Mouse (Mus musculus) fibroblast of lung, adult 2 months (primary cell): Measurements from ENCODE around the gene Six3.

Experiments used
- DNase-seq: peaks from one replicate; pipeline ENCODE4 v3.0.0-alpha.2; 2011; ENCODE audit warnings: low read depth

The Six3 gene

DNA sequence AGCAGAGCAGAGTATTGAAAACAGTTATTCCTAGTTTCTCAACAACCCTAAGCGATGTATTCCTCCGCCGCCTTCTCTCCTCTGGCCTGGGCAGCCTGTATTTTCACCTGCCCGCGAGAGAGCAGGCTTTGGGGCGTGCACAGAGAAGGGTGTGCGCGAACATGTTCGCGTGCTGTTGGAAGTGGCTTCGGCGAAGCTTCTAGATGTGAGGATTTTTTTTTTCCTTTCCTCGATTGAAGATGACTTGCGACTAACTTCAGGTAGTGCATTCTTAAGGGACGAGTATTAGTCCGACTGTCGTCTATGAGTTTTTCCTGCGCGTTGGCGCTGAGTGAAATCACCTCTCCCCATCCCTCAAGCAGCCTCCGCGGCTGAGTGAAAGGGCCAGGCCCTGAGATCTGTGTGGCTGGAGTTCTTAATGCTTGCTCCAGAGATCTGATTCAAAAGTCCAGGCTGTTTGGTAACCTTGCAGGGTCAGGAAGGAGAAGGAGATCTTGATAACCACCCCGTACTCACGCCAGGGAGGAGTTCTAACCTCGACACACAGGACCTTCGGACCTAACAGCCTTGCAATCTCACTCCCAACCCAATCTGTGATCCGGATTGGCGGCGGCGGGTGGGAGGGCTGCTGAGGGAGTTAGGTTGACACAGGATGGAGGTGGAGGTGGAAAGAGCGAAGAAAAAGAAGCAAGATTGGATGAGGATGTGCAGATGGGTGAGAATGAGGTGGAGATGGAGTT lies 712 bp upstream of the Six3 start:
- no peak for DNase-seq

DNA sequence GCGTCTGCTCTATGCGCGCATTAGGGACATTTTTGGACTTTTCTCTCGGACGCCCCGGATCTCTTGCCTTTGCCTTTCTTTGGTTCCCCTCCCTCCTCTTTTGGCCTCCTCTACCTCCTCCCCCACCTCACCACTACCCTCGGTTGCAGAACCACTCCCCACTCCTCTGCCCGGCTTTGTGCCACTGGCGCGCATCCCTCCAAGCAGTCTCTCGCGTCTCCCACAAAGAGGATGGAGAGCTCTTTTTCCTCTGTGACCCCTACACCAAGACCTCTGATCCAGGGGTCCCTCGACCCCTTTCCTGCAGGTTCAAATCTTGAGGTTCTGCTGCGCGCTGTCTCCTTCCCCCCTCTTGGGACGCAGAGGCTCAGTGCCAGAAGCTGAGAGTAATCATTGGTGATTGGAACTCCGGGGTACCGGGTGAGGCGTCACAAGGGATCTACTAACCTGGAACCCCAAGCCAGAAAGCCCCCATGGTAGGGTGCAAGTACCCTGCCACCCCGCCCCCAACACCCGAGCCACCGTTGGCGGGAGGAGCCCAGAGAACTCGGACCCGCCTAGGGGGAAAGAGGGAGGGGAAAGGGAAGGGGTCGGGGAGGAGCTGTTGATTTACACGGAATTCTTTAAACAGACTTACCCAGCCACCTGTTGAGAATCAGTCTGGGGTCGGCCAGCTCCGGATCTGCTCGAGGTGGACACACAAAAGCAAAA lies 758 bp downstream of the Six3 start:
- no peak for DNase-seq

DNA sequence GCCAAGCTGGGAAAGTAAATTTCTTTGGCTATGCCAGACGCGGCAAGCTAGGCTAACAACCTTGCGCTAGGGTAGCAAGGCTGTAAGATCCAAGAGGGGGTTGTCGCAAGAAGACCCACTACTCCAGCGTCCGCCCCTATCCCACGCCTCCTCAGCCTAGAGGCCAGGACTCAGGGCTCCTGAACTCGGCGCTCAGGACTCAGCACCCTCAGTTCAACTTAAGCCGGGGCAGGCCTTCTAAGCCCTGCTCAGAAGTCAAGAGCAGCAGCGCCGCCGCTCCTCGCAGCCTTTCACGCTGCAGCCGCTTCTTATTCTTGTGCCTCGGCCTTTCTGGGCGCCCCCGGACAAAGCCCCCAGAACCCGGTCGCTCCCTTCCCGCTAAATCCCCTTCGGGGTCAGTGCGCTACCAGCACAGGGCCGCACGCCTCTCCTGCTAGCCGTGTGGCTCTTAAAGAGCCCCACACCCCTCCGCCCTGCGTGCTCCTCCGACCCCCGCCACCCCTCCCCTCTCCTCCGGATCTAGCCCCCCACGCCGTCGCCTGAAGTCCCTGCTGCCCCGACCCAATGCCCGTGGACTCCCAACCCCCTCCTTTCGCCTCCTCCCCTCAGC lies 1.4 kb downstream of the Six3 start:
- no peak for DNase-seq

DNA sequence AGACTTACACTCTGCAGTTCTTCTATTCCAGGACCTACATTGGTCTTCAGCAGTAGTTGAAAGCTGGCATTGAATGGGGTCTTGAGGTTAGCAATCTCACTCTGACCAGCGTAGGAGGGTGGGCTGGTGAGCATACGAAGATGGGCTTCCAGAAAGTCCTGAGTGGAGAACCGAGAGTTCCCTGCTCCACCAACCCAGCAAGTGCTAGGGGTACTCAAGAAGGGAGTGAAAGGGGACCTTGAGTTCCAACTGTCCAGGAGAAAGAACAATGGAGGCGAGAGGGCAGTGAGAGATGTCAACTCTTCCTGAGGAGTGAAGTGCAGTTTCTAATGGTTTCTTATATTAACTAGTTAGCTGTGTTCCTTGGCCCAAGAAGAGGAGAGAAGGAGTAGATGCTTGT lies 2.2 kb downstream of the Six3 start:
- DNase-seq, result no peak

DNA sequence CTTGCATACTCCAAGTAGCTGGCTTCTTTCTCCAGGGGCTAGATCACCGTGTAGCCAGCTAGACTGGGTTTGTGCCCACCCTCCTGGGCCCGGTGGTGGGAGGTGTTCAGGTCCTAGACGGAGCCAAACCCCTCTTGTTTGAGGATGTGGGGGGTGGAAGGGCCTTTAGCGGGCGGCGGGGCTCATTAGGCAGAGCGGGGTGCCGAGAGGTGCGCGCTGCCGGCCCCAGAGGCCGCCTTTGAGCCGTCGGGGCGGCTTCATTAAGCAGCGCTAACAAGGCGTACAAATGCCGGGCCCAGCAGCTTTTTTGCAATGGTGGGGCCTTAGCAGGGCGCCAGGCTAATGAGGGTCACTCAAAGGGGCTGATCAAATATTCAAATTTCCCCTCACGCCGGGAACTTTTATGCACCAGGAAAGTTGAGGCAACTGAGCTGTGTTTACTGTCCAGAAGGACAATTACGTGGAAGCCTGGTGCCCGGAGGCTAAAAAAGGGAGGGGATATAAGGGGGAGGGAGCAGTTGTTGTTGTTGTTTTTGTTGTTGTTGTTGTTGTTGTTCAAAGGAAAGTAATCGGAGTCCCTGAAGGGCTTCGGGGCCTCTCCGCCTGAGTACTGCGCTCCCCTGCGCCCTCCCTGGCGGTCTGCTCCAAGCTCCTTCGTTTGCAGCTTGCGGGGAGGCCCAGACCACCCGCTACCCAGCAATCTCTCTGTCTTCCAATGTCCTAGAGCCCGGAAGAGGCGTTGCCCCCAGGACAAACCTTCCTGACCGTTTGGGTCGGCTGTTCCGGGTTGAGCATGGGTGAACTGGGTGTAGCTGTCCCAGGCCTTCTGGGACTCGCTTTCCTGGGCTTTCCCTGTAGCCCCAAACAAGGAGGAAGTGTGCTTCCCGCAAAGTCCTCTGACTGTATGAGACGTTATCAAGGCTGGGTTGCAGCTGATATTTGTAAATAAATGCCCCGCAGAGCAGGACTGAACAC lies 3.4 kb downstream of the Six3 start:
- DNase-seq, result no peak

DNA sequence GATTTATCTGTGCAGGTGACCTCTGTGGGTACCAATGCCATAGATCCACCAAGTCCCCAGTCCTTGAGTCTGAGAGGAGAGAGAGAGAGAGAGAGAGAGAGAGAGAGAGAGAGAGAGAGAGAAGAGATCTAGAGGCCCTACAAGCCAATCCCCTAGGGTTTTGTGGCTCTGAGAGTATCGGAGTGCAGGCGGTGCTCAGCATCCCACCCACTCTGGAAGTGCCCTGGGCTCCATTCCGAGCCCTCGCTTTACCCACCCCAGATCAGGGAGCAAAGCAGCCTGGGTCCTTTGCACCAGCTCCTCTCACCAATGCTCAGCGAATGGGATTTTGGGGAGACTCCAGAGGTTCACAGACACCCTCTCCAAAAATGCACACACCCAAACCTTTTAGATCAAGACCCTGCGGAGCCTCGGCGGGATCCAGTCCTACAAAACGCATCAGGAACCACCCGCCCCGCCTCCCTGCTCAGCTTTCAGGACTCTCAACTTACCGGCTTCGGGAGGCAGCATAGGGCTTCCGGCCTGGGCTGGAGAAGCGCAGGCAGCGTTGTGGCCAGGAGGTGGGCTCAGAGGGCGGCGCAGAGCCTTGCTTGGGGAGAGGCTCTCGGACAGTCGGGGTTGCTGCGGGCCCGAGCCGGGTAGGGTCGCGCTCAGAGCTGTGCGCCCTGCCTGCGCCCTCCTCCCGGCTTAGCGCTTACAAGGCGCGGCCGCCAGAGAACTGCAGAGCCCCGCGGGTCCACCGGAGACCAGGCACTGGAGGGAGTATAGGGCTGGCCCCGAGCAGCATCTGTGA lies 4.4 kb downstream of the Six3 start:
- DNase-seq, result no peak

DNA sequence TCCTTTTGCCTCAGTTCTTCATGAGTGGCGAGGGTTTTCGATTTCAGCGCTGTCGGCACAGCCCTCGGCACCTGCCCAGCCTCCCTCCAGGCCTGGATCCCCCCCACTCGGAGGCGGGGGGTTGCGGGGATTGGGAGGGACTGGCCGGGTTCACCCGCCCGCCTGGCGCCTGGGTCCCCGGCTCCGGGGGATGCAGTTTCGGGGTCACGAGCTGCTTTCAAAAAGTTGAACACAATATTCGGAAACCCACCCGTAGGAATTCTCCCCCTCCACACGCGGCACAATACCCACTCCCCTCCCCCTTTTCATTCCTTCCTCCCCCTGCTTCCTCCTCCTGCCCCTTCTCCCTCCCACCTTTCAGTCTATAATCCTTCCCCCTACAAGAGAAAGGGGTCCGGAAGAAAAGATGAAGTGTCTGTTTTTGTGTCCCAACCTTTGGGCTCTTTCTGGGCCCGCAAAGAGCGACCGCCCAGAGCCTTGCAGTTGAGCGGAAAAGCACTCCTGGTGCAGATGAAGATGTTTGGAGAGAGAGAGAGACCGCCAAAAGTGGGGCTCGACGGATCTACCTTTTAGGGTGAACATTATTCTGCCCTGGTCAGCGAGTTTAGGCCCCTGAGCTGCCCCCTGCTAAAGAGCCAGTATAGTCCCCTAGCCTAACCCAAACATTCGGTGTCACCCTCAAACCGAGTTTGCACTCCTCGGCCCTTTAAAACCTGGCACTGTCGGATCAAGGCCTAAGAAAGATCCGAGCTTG lies 5.1 kb downstream of the Six3 start:
- DNase-seq, result no peak

DNA sequence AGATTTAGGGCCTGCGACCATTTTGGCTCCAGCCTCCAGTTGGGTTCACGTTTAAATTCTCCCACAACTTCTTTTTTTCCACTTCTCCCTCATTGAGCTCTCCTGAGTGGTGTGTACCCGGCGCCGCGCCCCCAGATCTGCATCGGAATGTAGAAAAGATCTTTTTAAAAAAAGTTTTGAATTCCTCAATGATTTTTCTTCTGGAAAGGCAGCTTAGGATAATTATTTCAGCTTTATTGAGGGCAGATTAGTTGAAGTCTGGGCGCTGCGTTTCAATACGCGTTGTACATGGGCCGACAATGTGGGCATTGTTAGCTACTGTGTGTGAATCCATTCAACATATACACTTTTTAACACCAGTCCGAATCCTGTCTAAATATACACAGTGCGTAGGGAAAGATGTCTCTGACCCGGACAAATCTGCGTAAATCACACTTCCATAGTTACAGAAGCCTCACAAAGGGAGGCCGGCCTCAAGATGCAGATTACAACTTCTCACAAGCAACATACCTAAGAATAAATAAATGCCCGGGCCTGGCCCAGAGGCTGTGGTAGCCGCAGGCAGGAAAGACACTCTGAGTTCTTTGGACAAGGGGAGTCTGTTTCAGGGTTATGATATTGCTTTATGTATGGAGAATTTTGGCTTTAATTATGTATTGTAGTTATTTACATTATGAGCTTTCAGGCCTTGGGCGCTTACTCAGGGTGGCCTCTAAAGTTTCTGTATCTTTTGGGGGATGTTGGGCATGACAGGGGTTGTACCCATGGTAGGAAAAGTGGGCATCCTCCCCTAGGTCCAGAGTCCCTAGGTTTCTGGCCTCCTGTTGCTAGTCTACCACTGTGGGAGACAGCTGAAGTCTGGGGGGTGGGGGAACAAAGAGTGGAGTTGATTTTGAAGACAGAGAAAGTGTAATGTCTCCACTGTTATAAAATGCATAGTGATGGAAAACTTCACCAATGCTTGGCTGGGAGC lies 6.0 kb downstream of the Six3 start:
- DNase-seq, result no peak

DNA sequence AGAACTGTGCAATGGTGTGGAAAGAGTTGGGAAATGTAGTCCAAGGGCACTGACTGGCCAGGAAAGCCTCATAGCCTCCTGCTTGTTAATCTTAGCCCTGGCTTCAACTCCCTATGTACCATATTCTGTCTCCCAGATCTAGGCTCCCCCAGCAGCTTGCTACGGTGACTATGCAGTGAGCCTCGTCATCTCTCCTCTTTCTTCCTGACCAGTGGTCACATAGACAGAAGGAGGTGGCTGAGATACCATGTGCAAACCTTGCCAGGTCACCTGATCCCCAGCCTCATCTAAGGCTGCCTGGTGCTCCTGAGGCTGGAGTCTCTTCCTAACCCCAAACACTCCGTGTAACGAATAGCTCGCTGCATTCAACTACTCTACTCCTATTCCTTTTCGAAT lies 6.7 kb downstream of the Six3 start:
- DNase-seq, result no peak

DNA sequence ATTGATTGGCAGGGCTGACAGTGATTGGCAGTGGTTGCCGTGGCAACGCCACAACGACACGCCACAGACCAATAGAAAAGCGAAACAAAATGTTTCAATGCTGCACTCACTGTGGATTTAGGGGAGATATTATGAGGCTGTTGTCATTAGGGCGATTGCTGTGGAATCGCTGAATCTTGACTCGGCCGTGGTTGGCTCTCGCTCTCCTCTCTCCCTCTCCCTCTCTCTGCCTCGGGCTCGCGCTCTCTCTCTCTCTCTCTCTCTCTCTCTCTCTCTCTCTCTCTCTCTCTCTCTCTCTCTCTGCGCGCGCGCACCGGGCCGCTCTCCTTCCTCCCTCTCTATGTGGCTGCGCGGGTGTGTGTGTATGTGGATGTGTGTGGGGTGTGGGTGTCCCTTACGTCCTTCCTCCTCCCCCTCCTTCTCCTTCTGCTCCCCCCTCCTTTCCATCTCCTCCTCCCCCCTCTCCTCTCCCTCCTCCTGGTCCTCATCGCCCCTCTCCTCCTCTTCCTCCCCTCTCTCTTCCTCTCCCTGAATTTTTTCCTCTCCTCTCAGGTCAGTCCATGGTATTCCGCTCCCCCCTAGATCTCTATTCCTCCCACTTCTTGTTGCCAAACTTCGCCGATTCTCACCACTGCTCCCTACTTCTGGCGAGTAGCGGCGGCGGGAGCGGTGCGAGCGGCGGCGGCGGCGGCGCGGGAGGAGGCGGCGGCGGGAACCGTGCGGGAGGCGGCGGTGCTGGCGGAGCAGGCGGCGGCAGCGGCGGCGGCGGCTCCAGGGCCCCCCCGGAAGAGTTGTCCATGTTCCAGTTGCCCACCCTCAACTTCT lies 7.5 kb downstream of the Six3 start:
- DNase-seq, result no peak

DNA sequence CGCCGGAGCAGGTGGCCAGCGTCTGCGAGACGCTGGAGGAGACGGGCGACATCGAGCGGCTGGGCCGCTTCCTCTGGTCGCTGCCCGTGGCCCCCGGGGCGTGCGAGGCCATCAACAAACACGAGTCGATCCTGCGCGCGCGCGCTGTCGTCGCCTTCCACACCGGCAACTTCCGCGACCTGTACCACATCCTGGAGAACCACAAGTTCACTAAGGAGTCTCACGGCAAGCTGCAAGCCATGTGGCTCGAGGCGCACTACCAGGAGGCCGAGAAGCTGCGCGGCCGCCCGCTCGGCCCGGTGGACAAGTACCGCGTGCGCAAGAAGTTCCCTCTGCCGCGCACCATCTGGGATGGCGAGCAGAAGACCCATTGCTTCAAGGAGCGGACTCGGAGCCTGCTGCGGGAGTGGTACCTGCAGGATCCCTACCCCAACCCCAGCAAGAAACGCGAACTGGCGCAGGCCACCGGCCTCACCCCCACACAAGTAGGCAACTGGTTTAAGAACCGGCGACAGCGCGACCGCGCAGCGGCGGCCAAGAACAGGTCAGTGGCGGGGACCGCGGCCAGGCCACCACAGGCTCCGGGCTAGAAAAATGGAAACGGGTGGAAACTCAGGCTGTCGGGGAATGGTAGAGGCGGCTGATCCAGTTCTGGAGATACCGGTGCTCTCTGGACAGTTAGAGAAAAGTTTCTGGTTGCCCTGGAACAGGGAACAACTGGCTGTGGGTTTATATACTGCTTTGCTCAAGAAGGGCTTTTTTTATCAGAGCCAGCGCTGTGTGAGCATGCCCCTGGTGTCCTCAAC lies 8.3 kb downstream of the Six3 start:
- no peak for DNase-seq

DNA sequence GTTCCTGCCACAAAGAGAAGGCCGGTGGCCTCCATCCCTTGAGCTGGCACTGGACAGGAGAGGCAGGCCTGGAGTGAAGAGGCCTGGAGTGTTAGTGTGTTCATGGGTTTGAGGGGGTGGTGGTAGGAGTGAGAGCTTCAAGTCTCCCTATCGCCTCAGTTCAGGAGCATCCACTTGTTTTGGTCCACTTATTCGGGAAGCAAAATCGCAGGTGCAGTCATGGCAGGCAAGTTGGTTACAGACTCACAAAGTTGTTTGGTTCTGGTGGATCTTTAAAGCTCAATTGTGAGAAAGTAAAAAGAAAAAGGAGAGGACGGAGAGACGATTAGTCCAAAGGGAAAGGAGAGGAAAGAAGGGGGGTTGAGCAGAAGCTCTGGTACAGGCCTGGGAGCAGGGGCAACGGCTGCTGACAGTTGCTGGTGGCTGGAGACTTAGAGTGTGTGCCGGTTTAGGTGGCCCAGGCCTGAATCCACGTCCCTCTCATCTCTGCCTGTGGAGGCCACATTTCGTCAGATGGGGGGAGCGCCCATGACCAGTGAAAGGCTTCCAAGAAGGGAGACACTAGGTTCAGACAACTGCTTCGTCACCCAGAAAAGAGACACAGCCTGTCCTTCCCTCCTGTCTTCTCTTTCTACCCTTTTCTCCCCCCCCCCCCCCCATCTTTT lies 9.2 kb downstream of the Six3 start:
- DNase-seq, result no peak

DNA sequence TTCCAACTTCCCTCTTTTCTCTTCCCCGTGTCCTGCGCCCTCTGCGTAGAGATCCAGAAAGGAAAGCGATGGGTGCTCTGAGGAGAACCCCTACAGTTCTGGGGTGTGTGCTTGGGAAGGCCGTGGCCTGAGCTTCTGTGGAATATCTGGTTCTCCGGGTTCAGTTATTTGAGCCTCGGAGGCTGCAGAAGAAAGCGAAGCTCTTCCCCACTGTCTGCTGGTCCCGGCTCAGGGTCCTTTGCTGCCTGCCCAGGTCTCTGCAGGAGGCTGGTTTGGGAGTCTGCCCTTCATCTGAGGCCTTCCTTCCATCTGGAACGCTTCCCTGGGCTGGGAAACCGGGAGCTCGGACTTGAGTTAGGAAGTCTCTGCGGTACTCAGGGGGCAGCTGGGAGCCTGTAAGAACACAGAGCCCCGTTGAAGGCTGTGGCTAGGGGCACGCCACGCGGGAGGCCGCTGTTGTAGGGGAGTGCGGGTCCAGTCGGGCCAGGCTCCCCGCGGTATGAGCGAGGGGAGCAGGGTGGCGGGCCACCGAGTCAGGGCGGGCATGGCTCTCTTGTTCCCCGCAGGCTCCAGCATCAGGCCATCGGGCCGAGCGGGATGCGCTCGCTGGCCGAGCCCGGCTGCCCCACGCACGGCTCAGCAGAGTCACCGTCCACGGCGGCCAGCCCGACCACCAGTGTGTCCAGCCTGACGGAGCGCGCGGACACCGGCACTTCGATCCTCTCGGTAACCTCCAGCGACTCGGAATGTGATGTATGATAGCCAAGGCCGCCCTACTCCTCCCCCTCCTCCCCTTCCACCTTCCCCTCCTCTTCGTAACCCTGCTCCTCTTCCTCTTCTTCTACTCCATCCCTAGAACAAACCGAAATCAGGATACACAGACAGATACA lies 10.0 kb downstream of the Six3 start:
- no peak for DNase-seq

DNA sequence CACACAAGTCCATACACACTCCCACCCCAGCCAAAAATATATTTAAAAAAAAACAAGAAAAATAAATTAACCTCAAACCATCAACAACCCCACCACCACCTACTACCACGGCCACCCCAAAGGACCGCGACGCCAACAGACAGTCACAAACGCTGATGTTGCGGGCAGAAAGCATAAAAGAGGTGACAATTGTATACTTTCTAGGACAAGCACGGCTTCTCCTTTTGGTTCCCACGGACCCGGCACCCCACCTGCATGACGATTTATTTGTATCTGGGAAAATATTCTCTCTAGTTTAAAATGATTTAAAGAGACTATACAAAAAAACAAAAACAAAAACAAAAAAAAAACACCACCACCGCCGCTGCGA lies 10.6 kb downstream of the Six3 start:
- DNase-seq, result no peak

DNA sequence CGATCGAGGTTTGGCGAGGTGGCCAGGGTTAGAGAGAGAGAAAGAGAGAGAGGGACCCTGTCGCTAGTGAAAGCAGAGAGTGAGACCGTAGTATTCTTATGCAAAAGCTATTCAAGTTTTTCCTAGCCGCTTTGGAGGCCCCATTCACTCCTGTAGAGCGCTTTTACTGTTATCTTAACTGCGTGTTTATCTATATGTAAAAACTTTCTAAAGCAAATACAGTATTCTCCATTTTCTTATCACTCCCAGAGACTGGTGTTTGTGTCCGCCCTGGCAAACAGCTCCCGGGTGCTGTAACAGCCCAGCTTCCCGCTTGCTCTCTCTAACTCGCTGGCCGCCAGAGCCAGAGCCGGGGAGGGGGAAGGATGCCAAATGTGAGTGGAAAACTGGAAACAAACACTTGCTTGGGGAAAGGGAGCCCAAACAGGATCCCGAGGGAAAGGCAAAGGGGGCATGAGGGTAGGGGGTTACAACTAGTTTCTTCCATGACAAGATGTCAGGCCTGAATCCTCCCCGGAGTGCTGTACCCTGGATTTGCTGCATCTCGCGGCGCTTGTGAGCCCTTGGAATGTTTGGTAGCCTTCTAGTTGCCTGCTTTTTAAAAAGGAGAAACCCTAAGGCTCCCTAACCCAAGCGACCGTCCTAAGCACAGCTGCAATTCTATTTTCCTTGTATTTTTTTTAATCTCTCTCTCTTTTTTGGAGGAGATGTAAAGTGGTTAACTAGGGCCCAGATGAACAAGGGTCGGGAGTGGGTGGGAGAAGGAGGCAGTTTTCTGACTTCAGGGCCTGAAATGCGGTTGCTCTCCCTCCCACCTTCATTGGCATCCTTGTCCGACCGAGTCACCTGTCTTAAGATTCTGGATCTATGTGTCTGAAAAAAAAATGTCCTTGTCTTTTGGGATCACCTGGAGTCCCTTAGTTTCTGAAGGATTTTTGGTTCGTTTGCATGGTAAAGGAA lies 11.9 kb downstream of the Six3 start:
- DNase-seq, result no peak
